Mouse (Mus musculus): ENCODE data around the gene Pbld1.

Gene Pbld1

GRCm38 (mm10) chr10:63059862-63060261 is at the start of gene Pbld1:
TSS of gene Pbld1 (plus strand) at chr10:63060162.
- DNase-seq (ENCODE audit: low spot score) = no peak

DNA sequence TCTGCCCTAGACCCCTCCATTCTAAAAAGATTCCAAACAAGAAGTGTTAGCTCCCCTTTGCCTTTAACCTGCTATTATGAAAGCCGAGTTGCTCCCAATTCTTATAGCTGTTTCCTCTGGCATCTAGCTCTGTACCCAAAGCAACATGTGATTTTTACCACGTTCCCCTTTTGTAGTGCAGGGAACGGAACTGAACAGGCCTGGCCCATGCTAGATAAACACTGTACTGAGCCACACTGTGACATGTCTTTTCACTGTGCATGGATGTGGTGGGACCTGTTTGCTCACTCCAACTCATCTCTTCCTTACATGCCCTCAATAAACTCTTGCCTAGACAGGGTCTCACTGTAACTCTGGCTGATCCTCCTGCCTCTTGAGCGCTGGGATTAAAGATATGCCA is 49.7 kb upstream of the Pbld1 start:
- no peak for DNase-seq (ENCODE audit: low spot score)

GRCm38 (mm10) chr10:63011556-63011955 is 48.4 kb upstream of the Pbld1 start:
- no peak for DNase-seq (ENCODE audit: low spot score)

DNA sequence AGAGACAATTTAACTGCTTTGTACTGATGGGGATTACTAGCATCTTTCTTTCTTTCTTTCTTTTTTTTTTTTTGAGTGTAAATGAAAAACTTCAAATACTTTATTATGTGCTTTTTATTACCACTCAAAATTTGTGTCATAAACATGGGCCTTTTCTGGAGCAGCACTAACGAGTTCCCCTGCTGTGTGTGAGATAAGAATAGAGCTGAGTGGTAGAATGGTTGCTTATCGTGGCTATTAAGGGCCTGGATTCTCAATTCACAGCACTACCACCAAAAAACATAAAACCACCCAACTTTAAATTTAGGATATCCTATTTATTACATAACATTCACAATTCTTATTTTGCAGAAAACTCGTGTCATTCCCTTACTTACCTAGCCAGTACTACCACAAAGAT is 46.5 kb upstream of the Pbld1 start:
- DNase-seq (ENCODE audit: low spot score) = no peak

- no peak for DNase-seq (ENCODE audit: low spot score)
Observed at GRCm38 (mm10) chr10:63014168-63014567, 45.8 kb upstream of the Pbld1 start.

GRCm38 (mm10) chr10:63019304-63019703 is 40.7 kb upstream of the Pbld1 start:
- no peak for DNase-seq (ENCODE audit: low spot score)

DNA sequence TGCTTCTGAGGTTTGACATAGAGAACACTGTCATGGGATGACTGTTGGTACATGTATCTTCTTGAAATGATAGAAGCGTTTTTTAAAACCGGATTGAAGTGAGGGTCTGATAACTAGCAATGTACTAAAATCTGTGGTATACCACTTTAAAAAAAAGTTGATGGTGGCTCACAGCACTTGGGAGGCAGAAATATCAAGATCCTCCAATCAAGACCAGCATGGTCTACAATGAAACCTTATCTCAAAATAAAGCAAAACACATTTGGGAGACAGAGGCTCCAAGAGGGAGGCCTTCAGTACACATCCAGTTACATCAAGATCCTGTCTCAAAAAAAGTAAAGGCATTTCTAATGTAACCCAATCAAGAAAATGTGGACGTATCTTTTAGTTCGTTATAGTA is 38.3 kb upstream of the Pbld1 start:
- no peak for DNase-seq (ENCODE audit: low spot score)

- no peak for DNase-seq (ENCODE audit: low spot score)
Observed at GRCm38 (mm10) chr10:63022541-63023120, 37.3 kb upstream of the Pbld1 start.

GRCm38 (mm10) chr10:63023121-63023748 is 36.7 kb upstream of the Pbld1 start:
- peak; percentile 70 for DNase-seq (ENCODE audit: low spot score)

- peak; percentile 98 for DNase-seq (ENCODE audit: low spot score)
Observed at GRCm38 (mm10) chr10:63023749-63024579, 36.0 kb upstream of the Pbld1 start, which contains the start of the genes Hnrnph3 and Pbld2. TSS of gene Hnrnph3 (minus strand) at chr10:63024217. TSS of gene Pbld2 (plus strand) at chr10:63024315.

- peak; percentile 70 for DNase-seq (ENCODE audit: low spot score)
Observed at GRCm38 (mm10) chr10:63024580-63024910, 35.4 kb upstream of the Pbld1 start.

GRCm38 (mm10) chr10:63025016-63025415 is 34.9 kb upstream of the Pbld1 start:
- DNase-seq (ENCODE audit: low spot score) = no peak

- DNase-seq (ENCODE audit: low spot score) = no peak
Observed at GRCm38 (mm10) chr10:63025491-63026011, 34.4 kb upstream of the Pbld1 start.

DNA sequence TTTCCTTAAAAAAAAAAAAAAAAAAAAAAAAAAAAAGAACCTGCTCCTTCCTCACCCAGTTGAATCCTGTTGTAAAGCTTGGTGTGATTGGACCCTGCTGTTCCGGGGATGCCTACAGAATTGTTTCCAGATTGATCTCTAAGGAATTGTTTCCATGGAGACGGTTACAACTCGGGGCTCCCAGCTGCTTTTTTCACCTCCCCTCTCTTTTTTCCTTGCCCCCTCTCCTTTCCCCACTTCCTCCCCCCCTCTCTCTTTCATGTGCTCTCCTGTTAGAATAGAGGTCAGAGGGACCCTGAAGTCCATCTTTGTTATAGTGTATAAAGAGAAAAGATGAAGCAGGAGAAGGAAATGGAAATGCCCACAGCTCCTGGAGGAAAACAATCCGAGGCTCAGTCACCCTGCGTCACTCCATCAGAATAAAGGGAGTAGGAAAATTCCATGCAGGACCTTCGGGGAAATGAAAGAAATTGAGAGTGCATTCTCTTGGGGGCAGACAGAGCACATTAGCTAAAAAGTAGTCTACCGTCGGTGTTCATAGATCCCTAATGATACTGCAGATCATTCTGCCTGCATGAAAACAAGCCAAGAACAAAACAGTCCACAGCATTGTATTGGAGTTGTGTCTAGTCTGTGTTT is 33.7 kb upstream of the Pbld1 start:
- DNase-seq (ENCODE audit: low spot score) = no peak

DNA sequence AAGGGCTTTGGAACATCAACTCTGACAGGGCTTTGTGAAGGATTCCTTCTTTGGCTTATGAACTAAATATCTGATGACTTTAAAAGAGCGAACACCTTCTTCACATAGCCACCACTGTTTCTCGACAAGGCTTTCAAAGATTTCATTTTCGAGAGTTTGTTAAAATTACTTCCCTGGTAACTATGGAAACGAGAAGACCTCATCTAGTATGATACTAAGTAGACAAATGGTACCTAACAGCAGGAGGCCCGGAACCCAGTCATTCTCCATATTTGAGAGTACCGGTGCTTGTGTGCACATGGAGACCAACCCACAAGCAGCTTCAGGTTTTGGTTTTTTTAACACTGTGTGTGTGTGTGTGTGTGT is 33.2 kb upstream of the Pbld1 start:
- DNase-seq (ENCODE audit: low spot score) = no peak

- DNase-seq (ENCODE audit: low spot score) = no peak
Observed at GRCm38 (mm10) chr10:63027376-63028161, 32.4 kb upstream of the Pbld1 start.

DNA sequence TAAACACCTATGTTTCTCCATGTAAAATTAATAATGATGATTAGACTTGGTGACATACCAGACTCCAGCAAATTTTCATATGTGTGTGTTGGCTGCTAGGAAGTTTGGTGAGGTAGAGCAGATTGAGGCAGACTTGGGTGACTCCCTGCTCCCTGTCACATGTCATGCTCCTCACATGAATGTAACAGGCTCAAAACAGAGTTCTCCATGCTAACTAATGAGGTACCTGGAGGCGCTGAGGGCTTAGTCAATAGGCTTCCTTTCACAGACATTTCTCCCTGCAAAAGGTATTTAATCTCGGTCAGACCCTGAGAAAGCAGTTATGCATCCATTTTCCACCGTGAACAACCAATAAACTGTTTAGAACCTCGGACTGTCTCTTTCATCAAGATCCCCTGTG is 31.6 kb upstream of the Pbld1 start:
- DNase-seq (ENCODE audit: low spot score) = no peak

GRCm38 (mm10) chr10:63032267-63032666 is 27.7 kb upstream of the Pbld1 start:
- DNase-seq (ENCODE audit: low spot score) = no peak

DNA sequence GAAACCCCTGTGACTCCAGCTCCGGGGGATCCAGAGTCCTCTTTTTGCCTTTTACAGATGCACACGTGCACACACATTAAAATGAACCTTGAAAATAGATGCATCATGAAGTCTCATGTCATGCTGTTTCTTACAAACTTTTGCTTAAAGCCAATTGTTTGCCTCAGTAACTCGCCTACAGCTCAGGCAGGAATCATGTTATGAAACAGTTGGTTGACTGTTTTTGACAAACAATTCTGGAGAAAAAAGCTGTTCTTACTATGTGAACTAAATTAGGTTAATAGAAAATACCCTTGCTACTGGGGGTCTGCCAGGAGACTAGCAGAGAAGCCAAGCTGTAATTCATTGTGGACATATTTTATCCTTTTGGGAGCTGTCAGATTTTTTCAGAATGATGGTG is 27.0 kb upstream of the Pbld1 start:
- no peak for DNase-seq (ENCODE audit: low spot score)

- DNase-seq (ENCODE audit: low spot score) = no peak
Observed at GRCm38 (mm10) chr10:63038571-63039320, 21.2 kb upstream of the Pbld1 start.
